Mouse (Mus musculus): ENCODE measurements at regions not wholly inside any gene's neighbourhood (a gene's known extent, or its start where the extent isn't known, plus 50 kb on each side); places are given as distances from the start of the nearest gene placed in this dataset.

DNA sequence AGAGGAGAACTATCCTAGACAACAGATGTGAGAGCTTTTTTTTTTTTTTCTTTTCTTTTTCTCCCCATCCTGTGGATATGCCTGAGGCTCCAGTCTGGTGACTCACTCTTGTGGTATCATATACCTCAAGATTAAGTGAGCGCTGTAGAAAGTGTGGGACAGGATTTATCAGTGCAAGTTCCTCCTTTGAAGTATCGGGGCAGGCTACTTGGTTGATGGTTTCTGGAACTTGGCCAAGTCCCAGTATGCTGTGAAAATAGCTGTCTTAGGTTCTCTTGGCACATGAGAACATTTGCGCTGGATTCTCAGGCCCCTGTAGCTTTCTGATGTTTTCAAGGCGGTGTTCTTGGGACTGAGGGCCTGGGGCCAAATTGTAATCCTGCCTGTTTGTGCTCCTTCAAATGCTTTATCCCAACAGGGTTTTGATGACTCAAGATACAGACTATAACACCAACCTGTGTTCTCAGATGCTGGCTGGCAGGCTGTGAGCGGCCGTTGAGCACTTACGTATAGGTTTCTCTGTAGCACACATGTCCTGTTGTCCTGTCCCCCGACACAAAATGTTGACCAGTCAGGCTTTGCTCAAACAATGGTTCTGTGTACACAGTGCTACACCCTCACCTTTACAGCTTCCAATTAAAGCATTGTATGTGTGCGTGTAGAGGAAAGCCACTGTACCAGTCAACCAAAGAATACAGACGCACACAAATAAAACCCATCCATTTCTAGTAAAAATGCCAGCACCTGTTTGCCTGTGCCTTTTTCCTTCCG, 226.4 kb downstream of the Gm10260 start:
- WGBS, result 41% methylated on average over 11 of the region's 11 CpGs
- peak; percentile 66 for ATAC-seq (ENCODE audit: low read depth)
- Histone ChIP-seq H3K4me1 (replicated peaks; ENCODE audit: control insufficient read depth, insufficient read depth, low read length) (peaks cover 14% of the 10 kb centered on the region), H3K27ac (ENCODE audit: low read length) (0 out of 2 replicates have a peak overlapping the region, but pooled peaks have one; percentile 39), H3K9ac (ENCODE audit: low read length) (no peak overlapping the region), H3K4me3 (ENCODE audit: low read length) (no peak overlapping the region), H3K4me2 (ENCODE audit: low read depth, low read length) (no peak overlapping the region), H3K36me3 (ENCODE audit: control insufficient read depth, insufficient read depth, low read length) (no peaks in the 10 kb centered on the region), H3K27me3 (ENCODE audit: control insufficient read depth, insufficient read depth, low read depth, low read length) (no peaks in the 10 kb centered on the region), H3K9me3 (ENCODE audit: control insufficient read depth, low read length) (no peaks in the 10 kb centered on the region)

DNA sequence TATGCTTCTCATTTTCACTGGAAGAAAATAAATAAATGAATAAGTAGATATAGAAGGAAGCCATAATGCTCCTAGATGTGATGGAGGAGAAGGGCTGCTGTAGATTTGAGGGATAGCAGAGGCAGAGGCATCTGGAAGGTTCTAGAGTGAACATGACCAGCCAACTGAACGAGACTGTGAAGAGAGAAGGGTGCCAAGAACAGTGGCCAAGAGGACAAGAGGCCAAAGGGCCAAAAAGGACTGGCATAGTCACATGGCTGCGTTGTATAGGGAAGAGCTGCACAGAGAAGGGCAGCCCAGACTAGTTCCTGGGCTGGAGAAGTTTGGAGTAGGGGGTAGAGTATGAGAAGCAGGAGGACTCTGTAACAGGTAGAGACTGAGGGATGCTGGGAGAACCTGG, 229.3 kb downstream of the Gm10260 start:
- no peak overlapping the region for H3K9ac ChIP-seq (ENCODE audit: low read length)
- no peak overlapping the region for H3K27ac ChIP-seq (ENCODE audit: low read length)
- no peaks in the 10 kb centered on the region for H3K27me3 ChIP-seq (ENCODE audit: control insufficient read depth, insufficient read depth, low read depth, low read length)
- H3K9me3 ChIP-seq (ENCODE audit: control insufficient read depth, low read length), result no peaks in the 10 kb centered on the region
- no peak overlapping the region for H3K4me2 ChIP-seq (ENCODE audit: low read depth, low read length)
- no peak for ATAC-seq (ENCODE audit: low read depth)
- H3K4me1 ChIP-seq (replicated peaks; ENCODE audit: control insufficient read depth, insufficient read depth, low read length), result peaks cover 11% of the 10 kb centered on the region
- H3K36me3 ChIP-seq (ENCODE audit: control insufficient read depth, insufficient read depth, low read length), result no peaks in the 10 kb centered on the region
- no peak overlapping the region for H3K4me3 ChIP-seq (ENCODE audit: low read length)
- WGBS, result 73% methylated on average over 2 of the region's 2 CpGs

DNA sequence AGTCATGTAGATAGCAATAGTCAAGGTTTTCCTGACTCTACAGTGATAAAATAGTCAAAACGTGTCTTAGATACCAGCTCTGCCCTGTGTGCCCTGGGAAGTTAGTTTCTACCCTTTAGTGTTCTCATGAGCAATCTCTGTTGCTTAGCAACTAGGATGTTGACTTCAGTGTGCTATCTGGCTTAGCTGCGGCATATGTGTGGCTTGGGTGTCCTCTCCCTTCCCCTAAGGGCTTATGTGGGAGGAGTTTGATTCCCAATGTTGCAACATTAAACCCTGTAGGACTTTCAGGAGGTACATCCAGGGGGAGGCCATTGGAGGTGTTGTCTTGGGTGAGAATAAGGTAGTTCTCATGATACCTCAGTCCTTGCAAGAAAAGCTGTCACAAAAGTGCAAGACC, 229.9 kb downstream of the Gm10260 start:
- no peaks in the 10 kb centered on the region for H3K27me3 ChIP-seq (ENCODE audit: control insufficient read depth, insufficient read depth, low read depth, low read length)
- H3K9ac ChIP-seq (ENCODE audit: low read length), result no peak overlapping the region
- no peaks in the 10 kb centered on the region for H3K36me3 ChIP-seq (ENCODE audit: control insufficient read depth, insufficient read depth, low read length)
- 29% methylated on average over 2 of the region's 2 CpGs for WGBS
- H3K4me2 ChIP-seq (ENCODE audit: low read depth, low read length), result no peak overlapping the region
- no peak overlapping the region for H3K27ac ChIP-seq (ENCODE audit: low read length)
- H3K9me3 ChIP-seq (ENCODE audit: control insufficient read depth, low read length), result no peaks in the 10 kb centered on the region
- peak; percentile 39; the same call in 1 of the 2 replicates for ATAC-seq (ENCODE audit: low read depth)
- no peak overlapping the region for H3K4me3 ChIP-seq (ENCODE audit: low read length)
- H3K4me1 ChIP-seq (replicated peaks; ENCODE audit: control insufficient read depth, insufficient read depth, low read length), result peaks cover 11% of the 10 kb centered on the region

DNA sequence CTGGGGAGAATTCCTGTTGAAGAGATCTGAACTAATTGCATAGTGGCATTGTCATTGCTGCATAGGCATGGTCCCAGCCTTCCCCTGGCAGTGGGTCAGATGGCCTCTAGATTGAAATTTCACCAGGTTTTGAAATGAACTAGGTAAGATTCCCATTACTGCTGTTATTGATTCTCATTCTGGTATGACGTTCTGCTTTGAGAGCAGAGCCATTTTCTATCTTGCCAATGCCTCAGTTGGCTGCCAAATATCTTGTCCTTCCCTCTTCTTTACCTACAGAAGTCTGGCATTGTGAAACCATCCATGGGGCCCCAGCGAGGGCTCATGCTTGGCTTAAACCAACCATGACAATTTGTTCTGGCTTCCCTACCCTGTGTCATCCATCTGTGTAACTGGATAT, 232.5 kb downstream of the Gm10260 start:
- Histone ChIP-seq H3K36me3 (ENCODE audit: control insufficient read depth, insufficient read depth, low read length) (no peaks in the 10 kb centered on the region), H3K9me3 (ENCODE audit: control insufficient read depth, low read length) (no peaks in the 10 kb centered on the region), H3K27ac (ENCODE audit: low read length) (no peak overlapping the region), H3K27me3 (ENCODE audit: control insufficient read depth, insufficient read depth, low read depth, low read length) (no peaks in the 10 kb centered on the region), H3K4me1 (replicated peaks; ENCODE audit: control insufficient read depth, insufficient read depth, low read length) (peaks cover 15% of the 10 kb centered on the region), H3K4me3 (ENCODE audit: low read length) (no peak overlapping the region), H3K9ac (ENCODE audit: low read length) (no peak overlapping the region), H3K4me2 (ENCODE audit: low read depth, low read length) (no peak overlapping the region)
- no peak for ATAC-seq (ENCODE audit: low read depth)
- 89% methylated on average over 2 of the region's 2 CpGs for WGBS

DNA sequence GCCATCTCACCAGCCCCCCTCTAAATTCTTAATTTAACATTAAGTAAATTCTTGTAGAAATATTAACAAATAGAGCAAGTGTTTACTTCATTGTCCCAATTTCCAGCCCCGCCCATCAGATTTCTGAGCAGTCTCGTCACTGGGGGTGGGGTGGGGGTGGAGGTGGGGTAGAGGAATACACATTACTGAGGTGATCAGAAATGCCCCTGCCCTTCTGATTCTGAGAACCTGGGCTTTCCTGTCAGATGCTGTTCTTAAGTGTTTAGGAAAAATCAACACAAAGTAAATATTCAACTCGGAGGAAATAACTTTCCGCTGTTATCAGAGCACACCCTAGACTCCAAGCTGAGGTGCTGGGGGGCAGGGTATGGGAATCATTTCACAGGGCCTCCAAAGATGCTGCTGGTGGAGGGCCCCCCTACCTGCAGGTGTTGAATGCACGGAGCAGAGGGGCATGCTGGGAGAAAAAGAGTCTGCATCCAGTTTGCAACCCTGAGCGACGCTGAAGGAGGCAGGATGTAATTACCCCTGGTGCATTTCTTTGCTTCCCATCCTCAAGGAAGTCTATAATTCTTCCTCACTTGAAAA, 235.5 kb downstream of the Gm10260 start:
- no peak overlapping the region for H3K9ac ChIP-seq (ENCODE audit: low read length)
- peaks cover 15% of the 10 kb centered on the region for H3K4me1 ChIP-seq (replicated peaks; ENCODE audit: control insufficient read depth, insufficient read depth, low read length)
- ATAC-seq (ENCODE audit: low read depth), result peak; percentile 47
- no peaks in the 10 kb centered on the region for H3K27me3 ChIP-seq (ENCODE audit: control insufficient read depth, insufficient read depth, low read depth, low read length)
- no peak overlapping the region; the same call in 1 of the 2 replicates for H3K27ac ChIP-seq (ENCODE audit: low read length)
- 31% methylated on average over 7 of the region's 7 CpGs for WGBS
- H3K4me2 ChIP-seq (ENCODE audit: low read depth, low read length), result no peak overlapping the region
- no peaks in the 10 kb centered on the region for H3K9me3 ChIP-seq (ENCODE audit: control insufficient read depth, low read length)
- H3K4me3 ChIP-seq (ENCODE audit: low read length), result no peak overlapping the region
- H3K36me3 ChIP-seq (ENCODE audit: control insufficient read depth, insufficient read depth, low read length), result no peaks in the 10 kb centered on the region

DNA sequence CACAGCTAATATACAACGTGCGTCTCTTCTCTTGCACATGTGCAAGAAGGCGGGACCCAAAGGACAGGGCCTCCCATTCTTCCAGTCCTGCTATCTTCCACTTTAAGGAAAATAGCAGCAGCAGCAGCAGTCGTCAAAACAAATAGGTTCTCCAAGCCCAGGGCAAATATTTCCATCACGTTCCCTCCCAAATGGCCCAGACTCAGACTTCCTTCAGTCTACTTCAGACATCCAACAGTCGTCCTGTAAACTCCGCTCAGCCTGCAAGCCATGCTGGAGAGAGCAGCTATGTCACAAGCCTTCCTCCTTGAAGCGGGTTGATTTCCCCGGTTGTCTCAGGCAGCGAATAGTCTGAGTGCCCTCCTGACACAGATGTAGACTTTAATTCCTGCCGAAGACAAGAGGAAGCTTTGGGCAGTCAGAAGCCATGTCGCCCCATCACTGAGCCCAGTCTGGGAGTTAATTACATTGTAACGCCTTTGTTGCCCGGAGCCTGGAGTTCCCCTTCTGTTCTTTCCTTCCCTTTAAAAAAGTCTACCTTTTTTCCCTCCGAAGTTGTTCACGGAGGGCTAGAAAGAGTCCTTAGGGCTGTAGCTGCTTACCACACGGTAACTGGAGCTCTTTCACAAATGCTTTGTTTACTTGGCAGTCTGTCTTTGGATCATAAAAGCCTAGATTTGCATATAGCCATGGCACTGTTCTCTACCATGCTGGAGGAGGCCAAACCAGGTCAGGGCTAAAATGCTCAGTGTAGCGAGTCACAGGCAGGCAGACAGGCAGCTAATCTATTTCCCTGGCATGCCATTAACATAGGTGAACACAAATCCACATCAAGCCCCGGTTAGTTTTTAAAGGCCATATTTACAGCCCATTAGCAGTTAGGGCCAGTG, 236.7 kb downstream of the Gm10260 start:
- 0 out of 2 replicates have a peak overlapping the region, but pooled peaks have one; percentile 3 for H3K27ac ChIP-seq (ENCODE audit: low read length)
- H3K27me3 ChIP-seq (ENCODE audit: control insufficient read depth, insufficient read depth, low read depth, low read length), result no peaks in the 10 kb centered on the region
- no peak overlapping the region for H3K9ac ChIP-seq (ENCODE audit: low read length)
- H3K4me3 ChIP-seq (ENCODE audit: low read length), result no peak overlapping the region
- no peaks in the 10 kb centered on the region for H3K36me3 ChIP-seq (ENCODE audit: control insufficient read depth, insufficient read depth, low read length)
- peaks cover 15% of the 10 kb centered on the region for H3K4me1 ChIP-seq (replicated peaks; ENCODE audit: control insufficient read depth, insufficient read depth, low read length)
- ATAC-seq (ENCODE audit: low read depth), result no peak
- H3K4me2 ChIP-seq (ENCODE audit: low read depth, low read length), result no peak overlapping the region
- H3K9me3 ChIP-seq (ENCODE audit: control insufficient read depth, low read length), result no peaks in the 10 kb centered on the region
- 34% methylated on average over 19 of the region's 19 CpGs for WGBS

DNA sequence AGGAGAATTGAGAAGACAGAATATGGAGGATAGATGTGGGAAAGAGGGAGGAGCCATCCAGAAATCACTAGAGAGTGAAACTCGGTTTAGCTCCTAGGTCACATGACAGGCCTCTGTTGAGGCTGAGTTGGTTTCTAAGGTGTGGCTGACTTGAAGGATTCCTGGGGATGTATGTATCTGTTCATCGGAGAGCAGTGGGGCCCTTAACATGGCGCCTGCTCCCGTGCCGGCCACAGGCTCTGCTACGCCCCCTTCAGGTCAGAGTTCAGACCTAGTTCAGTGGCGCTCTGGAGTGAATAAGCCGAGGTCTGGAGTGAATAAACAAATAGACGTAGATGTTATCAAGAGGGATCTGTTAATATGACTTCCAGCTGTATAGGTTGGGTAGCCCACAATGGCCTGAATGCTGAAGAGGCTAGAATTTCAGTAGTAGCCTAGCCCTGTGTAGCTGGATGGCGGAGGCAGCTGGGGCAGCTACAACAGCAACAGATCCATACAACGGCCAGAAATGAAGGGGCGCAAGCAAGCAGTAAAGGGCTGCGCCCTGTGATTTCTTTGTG, 239.4 kb downstream of the Gm10260 start:
- H3K4me3 ChIP-seq (ENCODE audit: low read length), result no peak overlapping the region
- ATAC-seq (ENCODE audit: low read depth), result no peak
- H3K27me3 ChIP-seq (ENCODE audit: control insufficient read depth, insufficient read depth, low read depth, low read length), result no peaks in the 10 kb centered on the region
- H3K9me3 ChIP-seq (ENCODE audit: control insufficient read depth, low read length), result no peaks in the 10 kb centered on the region
- WGBS, result 56% methylated on average over 13 of the region's 13 CpGs
- H3K9ac ChIP-seq (ENCODE audit: low read length), result no peak overlapping the region
- no peak overlapping the region for H3K4me2 ChIP-seq (ENCODE audit: low read depth, low read length)
- H3K4me1 ChIP-seq (replicated peaks; ENCODE audit: control insufficient read depth, insufficient read depth, low read length), result peaks cover 15% of the 10 kb centered on the region
- H3K27ac ChIP-seq (ENCODE audit: low read length), result no peak overlapping the region
- H3K36me3 ChIP-seq (ENCODE audit: control insufficient read depth, insufficient read depth, low read length), result no peaks in the 10 kb centered on the region

DNA sequence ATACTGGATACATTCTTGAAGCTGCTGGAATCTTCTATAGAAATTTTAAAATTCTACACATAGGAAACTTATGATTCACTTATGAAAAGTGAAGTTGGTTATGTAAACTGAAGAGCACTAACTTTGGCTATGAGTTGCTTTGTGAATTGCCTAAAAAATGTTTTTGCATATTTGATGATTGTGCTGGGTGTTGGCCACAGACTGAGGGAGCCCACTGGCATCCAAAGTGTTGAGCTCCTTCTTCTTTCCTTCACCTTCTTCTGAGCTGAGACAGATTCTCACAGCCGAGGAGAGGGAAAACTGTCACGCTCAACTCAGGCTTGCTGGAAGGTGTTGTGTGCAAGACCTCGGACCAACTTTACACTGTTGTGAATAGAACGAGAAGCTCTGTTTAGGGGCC, 243.7 kb downstream of the Gm10260 start:
- H3K4me2 ChIP-seq (ENCODE audit: low read depth, low read length), result no peak overlapping the region
- no peak for ATAC-seq (ENCODE audit: low read depth)
- H3K9me3 ChIP-seq (ENCODE audit: control insufficient read depth, low read length), result no peaks in the 10 kb centered on the region
- no peak overlapping the region for H3K4me3 ChIP-seq (ENCODE audit: low read length)
- H3K27ac ChIP-seq (ENCODE audit: low read length), result no peak overlapping the region
- no peaks in the 10 kb centered on the region for H3K36me3 ChIP-seq (ENCODE audit: control insufficient read depth, insufficient read depth, low read length)
- no peaks in the 10 kb centered on the region for H3K4me1 ChIP-seq (replicated peaks; ENCODE audit: control insufficient read depth, insufficient read depth, low read length)
- WGBS, result 92% methylated on average over 4 of the region's 4 CpGs
- no peak overlapping the region for H3K9ac ChIP-seq (ENCODE audit: low read length)
- H3K27me3 ChIP-seq (ENCODE audit: control insufficient read depth, insufficient read depth, low read depth, low read length), result no peaks in the 10 kb centered on the region
